Mouse (Mus musculus) hindbrain, embryonic 11.5 days (tissue): ENCODE measurements at regions not wholly inside any gene's neighbourhood (a gene's known extent, or its start where the extent isn't known, plus 50 kb on each side); places are given as distances from the start of the nearest gene placed in this dataset.
"Not testable (repeated sequence)": the region's sequence is repeated elsewhere in the genome, so short reads cannot be mapped to it uniquely, and the experiment has no call there.

Experiments
- ATAC-seq: fragments of 200-750 bp; cut with Nextera tagmentation; 2 replicates; pipeline ENCODE4 v1.8.0; 2017; ENCODE audit warnings: mild to moderate bottlenecking, moderate TSS enrichment, moderate library complexity; ENCODE audit not compliant: low FRiP score
- DNase-seq: peaks from one replicate; pipeline ENCODE4 v3.0.0-alpha.2; 2015; ENCODE audit warnings: low spot score
- H3K27ac ChIP-seq: fragments of 300-500 bp; sonication (generic); 2 replicates; pipeline ENCODE4 v1.5.1; 2014; ENCODE audit warnings: mild to moderate bottlenecking, low read depth, low read length
- H3K27me3 ChIP-seq: fragments of 300-500 bp; sonication (generic); 2 replicates; pipeline ENCODE4 v1.6.1; 2014; ENCODE audit warnings: mild to moderate bottlenecking, low read length, moderate library complexity, mixed read lengths; ENCODE audit not compliant: control insufficient read depth, insufficient read depth
- H3K36me3 ChIP-seq: fragments of 300-500 bp; sonication (generic); 2 replicates; pipeline ENCODE4 v1.6.1; 2014; ENCODE audit warnings: mild to moderate bottlenecking, low read length, moderate library complexity, mixed read lengths; ENCODE audit not compliant: control insufficient read depth, insufficient read depth
- H3K4me1 ChIP-seq: fragments of 300-500 bp; sonication (generic); replicated peaks from 2 replicates; pipeline ENCODE4 v1.6.1; 2014; ENCODE audit warnings: low read length, mixed read lengths; ENCODE audit not compliant: control insufficient read depth, insufficient read depth
- H3K4me2 ChIP-seq: fragments of 300-500 bp; sonication (generic); replicated peaks from 2 replicates; pipeline ENCODE4 v1.6.1; 2014; ENCODE audit warnings: mild to moderate bottlenecking, low read depth, low read length
- H3K4me3 ChIP-seq: fragments of 300-500 bp; sonication (generic); 2 replicates; pipeline ENCODE4 v1.5.1; 2014; ENCODE audit warnings: low read depth, low read length
- H3K9ac ChIP-seq: fragments of 300-500 bp; sonication (generic); 2 replicates; pipeline ENCODE4 v1.6.1; 2014; ENCODE audit warnings: low read depth, low read length
- H3K9me3 ChIP-seq: fragments of 300-500 bp; sonication (generic); 2 replicates; pipeline ENCODE4 v1.6.1; 2016; ENCODE audit warnings: low read length; ENCODE audit not compliant: control insufficient read depth
- WGBS: fragments of 180-500 bp; shearing (Covaris S2); extraction: QIAGEN DNeasy Blood & Tissue Kit; methylation state at CpG from one replicate; pipeline ENCODE4 v1.1.7; 2014; 5-methylcytosine and 5-hydroxymethylcytosine counted together

- not testable (repeated sequence) for H3K27ac ChIP-seq, H3K9ac ChIP-seq, ATAC-seq, H3K9me3 ChIP-seq, H3K4me2 ChIP-seq, H3K27me3 ChIP-seq, H3K4me1 ChIP-seq, H3K4me3 ChIP-seq, H3K36me3 ChIP-seq
- WGBS, result 7% methylated on average over 18 of the region's 47 CpGs
- DNase-seq, result peak; percentile 2
Measured at GRCm38 (mm10) chr12:22156467-22157037, 739.1 kb upstream of the Ywhaq start.

- not testable (repeated sequence) for H3K9me3 ChIP-seq, DNase-seq, H3K9ac ChIP-seq, ATAC-seq, H3K27ac ChIP-seq, H3K4me2 ChIP-seq, H3K4me1 ChIP-seq, H3K36me3 ChIP-seq, H3K27me3 ChIP-seq, H3K4me3 ChIP-seq
- 87% methylated on average over 5 of the region's 8 CpGs for WGBS
Measured at GRCm38 (mm10) chr12:22155341-22155740, 737.9 kb upstream of the Ywhaq start.
